Mouse (Mus musculus) liver, embryonic 14.5 days (tissue): Measurements from ENCODE around the gene Maff. TPM values are rescaled to one million over a fixed set of nuclear protein-coding genes. Genes with fewer than 3 reads are reported as not detected.

Source experiments
- ATAC-seq: fragments of 200-750 bp; cut with Nextera tagmentation; 2 replicates; pipeline ENCODE4 v1.8.0; 2017; ENCODE audit warnings: moderate number of reproducible peaks, mild to moderate bottlenecking, moderate library complexity; ENCODE audit not compliant: insufficient read depth
- DNase-seq, 3 experiments: peaks; one replicate each; pipeline ENCODE4 v3.0.0-alpha.2; 2012 to 2013; ENCODE audit warnings: low read depth in 3 of 3, low spot score in 3 of 3
- H3K27ac ChIP-seq: fragments of 300-500 bp; sonication (generic); 2 replicates; pipeline ENCODE4 v1.5.1; 2014; ENCODE audit warnings: moderate library complexity, mild to moderate bottlenecking, control low read depth, inconsistent platforms
- H3K27me3 ChIP-seq: fragments of 300-500 bp; sonication (generic); 2 replicates; pipeline ENCODE4 v1.6.1; 2014; ENCODE audit warnings: mild to moderate bottlenecking, low read length, moderate library complexity; ENCODE audit not compliant: control insufficient read depth, insufficient read depth
- H3K36me3 ChIP-seq: fragments of 300-500 bp; sonication (generic); replicated peaks from 2 replicates; pipeline ENCODE4 v1.6.1; 2014; ENCODE audit warnings: low read depth; ENCODE audit not compliant: control insufficient read depth, insufficient read depth
- H3K4me1 ChIP-seq, 2 experiments: fragments of 200-500 bp in 1 of 2; fragments of 300-500 bp in 1 of 2; sonication (generic) in 1 of 2; replicated peaks; 2 replicates each; pipeline ENCODE4 v1.6.1; 2012 to 2014; ENCODE audit warnings: antibody characterized with exemption in 1 of 2, inconsistent platforms in 1 of 2, low read length in 1 of 2; ENCODE audit not compliant: control insufficient read depth in 2 of 2, insufficient read depth in 2 of 2
- H3K4me2 ChIP-seq: fragments of 300-500 bp; sonication (generic); 2 replicates; pipeline ENCODE4 v1.6.1; 2014; ENCODE audit warnings: low read depth, mild to moderate bottlenecking, control low read depth, moderate library complexity
- H3K4me3 ChIP-seq, 2 experiments: fragments of 200-500 bp in 1 of 2; fragments of 300-500 bp in 1 of 2; sonication (generic) in 1 of 2; 2 replicates each; pipeline ENCODE4 v1.5.1; 2012 to 2014; ENCODE audit warnings: low read depth in 2 of 2, low read length in 2 of 2, mild to moderate bottlenecking in 2 of 2, control low read depth in 1 of 2, inconsistent platforms in 1 of 2, moderate library complexity in 1 of 2; ENCODE audit not compliant: insufficient read depth in 1 of 2
- H3K9ac ChIP-seq: fragments of 300-500 bp; sonication (generic); replicated peaks from 2 replicates; pipeline ENCODE4 v1.6.1; 2014; ENCODE audit warnings: mild to moderate bottlenecking, control low read depth, moderate library complexity
- H3K9me3 ChIP-seq: fragments of 300-500 bp; sonication (generic); 2 replicates; pipeline ENCODE4 v1.6.1; 2016; ENCODE audit warnings: low read length, mixed read lengths; ENCODE audit not compliant: control insufficient read depth
- CTCF ChIP-seq: IDR thresholded peaks from 2 replicates; pipeline ENCODE4 v1.5.1; 2016; ENCODE audit warnings: antibody characterized with exemption, low read depth, control low read depth
- EP300 ChIP-seq: IDR thresholded peaks from 2 replicates; pipeline ENCODE4 v1.6.1; 2016; ENCODE audit warnings: antibody characterized with exemption, low read depth
- WGBS: fragments of 180-500 bp; shearing (Covaris S2); extraction: QIAGEN DNeasy Blood & Tissue Kit; methylation state at CpG from one replicate; pipeline ENCODE4 v1.1.7; 2014; ENCODE audit not compliant: insufficient replicate concordance; 5-methylcytosine and 5-hydroxymethylcytosine counted together
- polyA plus RNA-seq, 2 experiments: library from polyadenylated mRNA; depleted of rRNA in 1 of 2; stranded (reverse) in 1 of 2; unstranded in 1 of 2; fragments of >200 nt; fragmentation: Nextera tagmentation in 1 of 2; extraction: Ambion mirVana in 1 of 2; gene quantifications; 2 replicates each; pipeline versions ENCODE4 v1.2.1 to v1.2.3; 2012 to 2014

Gene Maff
- polyA plus RNA-seq, 2 experiments, result 1.1 to 1.8 TPM

- peaks cover 4% of the 10 kb centered on the region for H3K27me3 ChIP-seq
- ATAC-seq, result no peak
- H3K4me3 ChIP-seq, result no peak overlapping the region
- H3K27ac ChIP-seq, result no peak overlapping the region
- no peaks in the 10 kb centered on the region for H3K9me3 ChIP-seq
- TF ChIP-seq CTCF (no peak), EP300 (no peak)
- peak overlapping the region; percentile 77 for H3K4me2 ChIP-seq
- H3K9ac ChIP-seq, result no peak overlapping the region
- WGBS, result 59% methylated on average over 8 of the region's 8 CpGs
- no peaks in the 10 kb centered on the region for H3K36me3 ChIP-seq
- H3K4me1 ChIP-seq, result peaks cover 4 to 16% of the 10 kb centered on the region in 2 experiments
- DNase-seq, result no peak
Measured at GRCm38 (mm10) chr15:79356481-79356880, 10.1 kb downstream of the Maff start.

- Histone ChIP-seq H3K9ac (peak overlapping the region; percentile 46), H3K4me2 (peak overlapping the region; percentile 77), H3K4me3 (peak overlapping the region; percentile 28 to 45), H3K27me3 (peaks cover 4% of the 10 kb centered on the region), H3K4me1 (peaks cover 4 to 16% of the 10 kb centered on the region in 2 experiments), H3K36me3 (no peaks in the 10 kb centered on the region), H3K9me3 (no peaks in the 10 kb centered on the region), H3K27ac (no peak overlapping the region)
- DNase-seq, result peak; percentile 44 to 55 (median 52)
- under 1% methylated on average over 66 of the region's 77 CpGs for WGBS
- peak; percentile 85 for ATAC-seq
- TF ChIP-seq EP300 (no peak), CTCF (no peak; the same call in 1 of the 2 replicates)
Measured at GRCm38 (mm10) chr15:79357036-79357911, 10.9 kb downstream of the Maff start.

DNA sequence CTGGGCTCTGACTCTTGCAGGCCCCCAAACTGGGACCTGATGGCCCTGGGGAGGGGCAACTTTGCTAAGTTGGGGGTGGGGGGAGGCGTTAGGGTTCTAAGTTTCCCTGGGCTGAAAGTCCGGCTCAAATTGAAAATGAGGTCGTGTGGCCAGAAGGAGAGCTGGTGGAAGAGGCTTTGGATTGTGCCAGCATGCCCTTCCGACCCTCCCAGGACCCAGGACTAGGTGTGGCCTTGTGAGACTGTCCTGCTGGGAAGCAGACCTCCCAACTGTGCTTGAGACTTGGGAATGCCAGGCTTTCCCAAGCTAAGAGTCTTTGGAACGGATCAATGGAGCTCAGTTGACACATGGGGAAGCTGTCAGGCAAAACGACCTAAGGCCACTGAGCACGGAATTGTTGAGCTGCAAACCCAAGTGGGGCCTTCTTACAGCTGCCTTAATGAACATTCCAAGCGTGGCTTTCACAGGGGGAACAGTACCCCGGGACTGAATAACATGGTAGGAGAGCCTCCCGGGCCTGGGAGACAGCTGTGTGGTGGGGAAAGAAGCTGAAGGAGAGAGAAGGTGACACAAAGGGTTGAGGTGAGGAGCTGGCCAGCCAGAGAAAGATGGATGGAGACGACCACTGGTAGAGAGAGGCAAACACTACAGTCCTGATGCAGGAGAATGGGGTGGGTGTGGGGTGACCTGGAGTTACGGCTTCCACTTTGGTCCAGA, 11.7 kb downstream of the Maff start:
- H3K36me3 ChIP-seq, result no peaks in the 10 kb centered on the region
- no peak for DNase-seq
- H3K9ac ChIP-seq, result no peak overlapping the region
- H3K27me3 ChIP-seq, result peaks cover 4% of the 10 kb centered on the region
- no peak for ATAC-seq
- peaks cover 4 to 16% of the 10 kb centered on the region in 2 experiments for H3K4me1 ChIP-seq
- WGBS, result 42% methylated on average over 12 of the region's 12 CpGs
- no peak overlapping the region for H3K27ac ChIP-seq
- no peak overlapping the region for H3K4me3 ChIP-seq
- TF ChIP-seq CTCF (no peak), EP300 (no peak)
- H3K4me2 ChIP-seq, result peak overlapping the region; percentile 77
- no peaks in the 10 kb centered on the region for H3K9me3 ChIP-seq

GRCm38 (mm10) chr15:79359954-79360353, 13.5 kb downstream of the Maff start:
- Histone ChIP-seq H3K27me3 (peaks cover 4% of the 10 kb centered on the region), H3K9me3 (no peaks in the 10 kb centered on the region), H3K36me3 (no peaks in the 10 kb centered on the region), H3K4me1 (peaks cover 4 to 15% of the 10 kb centered on the region in 2 experiments), H3K4me2 (no peak overlapping the region), H3K4me3 (no peak overlapping the region), H3K27ac (no peak overlapping the region), H3K9ac (no peak overlapping the region)
- TF ChIP-seq CTCF, result no peak
- no peak for TF ChIP-seq EP300
- DNase-seq (no peak), ATAC-seq (no peak)
- 35% methylated on average over 6 of the region's 6 CpGs for WGBS

DNA sequence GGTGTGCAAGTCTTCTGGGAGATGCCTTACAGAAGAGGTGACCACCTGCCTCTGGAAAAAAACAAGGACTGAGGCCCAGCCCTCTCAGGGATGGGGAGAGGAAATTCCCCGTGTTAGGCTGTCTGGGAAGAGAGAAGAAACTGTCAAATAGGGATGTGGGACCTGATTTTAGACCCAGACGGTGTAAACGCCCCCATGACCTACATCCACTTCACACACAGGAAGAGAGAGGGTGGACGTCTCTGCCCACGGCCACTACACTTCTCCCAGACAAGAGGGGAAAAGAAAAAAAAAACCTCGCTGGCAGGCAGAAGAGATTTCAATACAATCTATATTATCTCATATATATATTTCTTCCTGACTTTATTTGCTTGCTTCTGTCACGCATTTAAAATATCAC, 13.9 kb downstream of the Maff start:
- Histone ChIP-seq H3K9me3 (no peaks in the 10 kb centered on the region), H3K4me1 (peaks cover 4 to 15% of the 10 kb centered on the region in 2 experiments), H3K27ac (no peak overlapping the region), H3K9ac (no peak overlapping the region), H3K4me3 (no peak overlapping the region), H3K27me3 (peaks cover 4% of the 10 kb centered on the region), H3K4me2 (no peak overlapping the region), H3K36me3 (no peaks in the 10 kb centered on the region)
- ATAC-seq (no peak), DNase-seq (no peak)
- TF ChIP-seq EP300, result no peak
- no peak for TF ChIP-seq CTCF
- 33% methylated on average over 7 of the region's 7 CpGs for WGBS
